Mouse (Mus musculus) ES-Bruce4 (cell line): Measurements from ENCODE around the gene Bag5.

Experiments
- CTCF ChIP-seq: IDR thresholded peaks from one replicate; pipeline ENCODE4 v1.8.1; 2011; ENCODE audit warnings: low read depth, low read length
- POLR2A ChIP-seq: IDR thresholded peaks from one replicate; pipeline ENCODE4 v1.8.1; 2011; ENCODE audit warnings: low read length; ENCODE audit not compliant: insufficient read depth

- no peak for TF ChIP-seq POLR2A
- TF ChIP-seq CTCF, result no peak
These were observed 42.1 kb downstream of the Bag5 start for GRCm38 (mm10) chr12:111670976-111671375.
